Mouse (Mus musculus) frontal cortex, postnatal 25 days (tissue): Measurements from ENCODE around the gene Olfr1489.
"Not testable (repeated sequence)": the region's sequence is repeated elsewhere in the genome, so short reads cannot be mapped to it uniquely, and the experiment has no call there.

Experiments used
- DNase-seq, 2 experiments: peaks; one replicate each; pipeline ENCODE4 v3.0.0; 2022; ENCODE audit warnings: low spot score in 2 of 2

The Olfr1489 gene

GRCm38 (mm10) chr19:13631321-13631720 lies at the start of gene Olfr1489:
Olfr1489 (plus strand) TSS chr19:13631621.
- DNase-seq: no peak

- no peak for DNase-seq
Measured at GRCm38 (mm10) chr19:13583211-13583610, 48.2 kb upstream of the Olfr1489 start, which contains the start of gene Olfr1484. Olfr1484 (plus strand) TSS chr19:13583511.

GRCm38 (mm10) chr19:13617075-13617474 lies 14.3 kb upstream of the Olfr1489 start, which contains the start of gene Olfr1487:
Olfr1487 (plus strand) TSS chr19:13617375.
- not testable (repeated sequence) for DNase-seq

GRCm38 (mm10) chr19:13650791-13651190 lies 19.4 kb downstream of the Olfr1489 start, which contains the start of gene Olfr1490:
Olfr1490 (plus strand) TSS chr19:13651091.
- no peak for DNase-seq
